Comparison of ENCODE assay signal across 10 mouse cellular contexts in genomic region chr13:43761156-43761855, GRCm38 (mm10).
"Had no signal": no experiment of that assay in that cellular context is flagged by ENCODE, and none has a peak within 500 bp of the region (broad histone marks: within the 10 kb centered on the region; RNA-seq: fewer than 3 reads in every experiment).

No protein-coding gene starts in this region.

- ATAC-seq: midbrain, embryonic 13.5 days had no signal

- DNase-seq: kidney, adult 2 months; kidney, postnatal 25 days; left cerebral cortex, postnatal 4 days; lung, adult 18-20 months; right cerebral cortex, adult 18-20 months; right cerebral cortex, postnatal 25 days; thymus, adult 2 months; thymus, postnatal 25 days had no signal

- H3K27me3 ChIP-seq: limb, embryonic 13.5 days had no signal

- H3K36me3 ChIP-seq: limb, embryonic 13.5 days; midbrain, embryonic 13.5 days had no signal
